Mouse (Mus musculus) lung, postnatal 14 days (tissue): ENCODE results near the gene Vps26c.
A peak's percentile ranks its signal among the peaks of the same experiment; 100 is the strongest.
"Not testable (repeated sequence)": the region's sequence is repeated elsewhere in the genome, so short reads cannot be mapped to it uniquely, and the experiment has no call there.

Experiments
- DNase-seq: peaks from one replicate; pipeline ENCODE4 v3.0.0; 2021

Gene Vps26c

GRCm38 (mm10) chr16:94487341-94487740 is 39.3 kb downstream of the Vps26c start:
- no peak for DNase-seq

- DNase-seq, result no peak
Observed at GRCm38 (mm10) chr16:94484752-94485535, 41.7 kb downstream of the Vps26c start.

GRCm38 (mm10) chr16:94473086-94473822 is 53.4 kb downstream of the Vps26c start:
- peak; percentile 21 for DNase-seq

- DNase-seq, result peak; percentile 61
Observed at GRCm38 (mm10) chr16:94472515-94472951, 54.1 kb downstream of the Vps26c start.

GRCm38 (mm10) chr16:94468391-94468790 is 58.2 kb downstream of the Vps26c start:
- DNase-seq, result no peak

- DNase-seq, result no peak
Observed at GRCm38 (mm10) chr16:94467337-94468055, 59.1 kb downstream of the Vps26c start.

GRCm38 (mm10) chr16:94466317-94466716 is 60.3 kb downstream of the Vps26c start:
- not testable (repeated sequence) for DNase-seq

- no peak for DNase-seq
Observed at GRCm38 (mm10) chr16:94465900-94466299, 60.7 kb downstream of the Vps26c start.

- no peak for DNase-seq
Observed at GRCm38 (mm10) chr16:94464067-94464466, 62.6 kb downstream of the Vps26c start.

GRCm38 (mm10) chr16:94454146-94454545 is 72.5 kb downstream of the Vps26c start:
- no peak for DNase-seq

GRCm38 (mm10) chr16:94452768-94453167 is 73.9 kb downstream of the Vps26c start:
- no peak for DNase-seq

GRCm38 (mm10) chr16:94451545-94452488 is 74.8 kb downstream of the Vps26c start:
- DNase-seq, result no peak

- DNase-seq, result no peak
Observed at GRCm38 (mm10) chr16:94449632-94450031, 77.0 kb downstream of the Vps26c start.

- no peak for DNase-seq
Observed at GRCm38 (mm10) chr16:94449151-94449550, 77.5 kb downstream of the Vps26c start.
